Mouse (Mus musculus): ENCODE measurements around the gene Tcf15. TPM values are rescaled to one million over a fixed set of nuclear protein-coding genes. Genes with fewer than 3 reads are reported as not detected.

Tcf15 gene
- total RNA-seq (2021) = 1 to 10 TPM; 2.8 to 5.7 TPM
- polyA plus RNA-seq (2012; rRNA removed) = 19.0 and 32.0 TPM in 2 replicates
- long read RNA-seq, transcript Tcf15-201 (2 exons, 980 nt) = major isoform, 9 of 10 reads
- long read RNA-seq, partial matches to known transcripts = 1 of 10 reads
- long read RNA-seq, other reads (novel, unspliced or antisense) = 0 of 10 reads

GRCm38 (mm10) chr2:152143279-152144157 is at the start of gene Tcf15:
Gene Tcf15, plus strand, starts transcription at chr2:152143561.
- DNase-seq = peak; percentile 84

- no peak for DNase-seq
Observed at GRCm38 (mm10) chr2:152094856-152095545, 48.4 kb upstream of the Tcf15 start.

- DNase-seq = no peak
Observed at GRCm38 (mm10) chr2:152096922-152097321, 46.4 kb upstream of the Tcf15 start.

- no peak for DNase-seq
Observed at GRCm38 (mm10) chr2:152097916-152098315, 45.4 kb upstream of the Tcf15 start.

GRCm38 (mm10) chr2:152099538-152099937 is 43.8 kb upstream of the Tcf15 start:
- no peak for DNase-seq

- DNase-seq = no peak
Observed at GRCm38 (mm10) chr2:152101761-152102160, 41.6 kb upstream of the Tcf15 start.

GRCm38 (mm10) chr2:152102369-152102768 is 41.0 kb upstream of the Tcf15 start:
- no peak for DNase-seq

- DNase-seq = no peak
Observed at GRCm38 (mm10) chr2:152104711-152105317, 38.5 kb upstream of the Tcf15 start.

GRCm38 (mm10) chr2:152105318-152106224 is 37.8 kb upstream of the Tcf15 start, which contains the start of gene Srxn1:
Gene Srxn1, plus strand, starts transcription at chr2:152105516.
- peak; percentile 98 for DNase-seq

- DNase-seq = peak; percentile 71
Observed at GRCm38 (mm10) chr2:152106225-152106595, 37.2 kb upstream of the Tcf15 start.

- no peak for DNase-seq
Observed at GRCm38 (mm10) chr2:152106597-152106996, 36.8 kb upstream of the Tcf15 start.

GRCm38 (mm10) chr2:152108702-152109101 is 34.7 kb upstream of the Tcf15 start:
- no peak for DNase-seq

- peak; percentile 38 for DNase-seq
Observed at GRCm38 (mm10) chr2:152109386-152109785, 34.0 kb upstream of the Tcf15 start.

GRCm38 (mm10) chr2:152111311-152111710 is 32.0 kb upstream of the Tcf15 start:
- DNase-seq = no peak

- DNase-seq = peak; percentile 89
Observed at GRCm38 (mm10) chr2:152111920-152112319, 31.4 kb upstream of the Tcf15 start.

GRCm38 (mm10) chr2:152112490-152112889 is 30.9 kb upstream of the Tcf15 start:
- DNase-seq = no peak

GRCm38 (mm10) chr2:152112970-152113369 is 30.4 kb upstream of the Tcf15 start:
- no peak for DNase-seq

- DNase-seq = no peak
Observed at GRCm38 (mm10) chr2:152114057-152114975, 29.0 kb upstream of the Tcf15 start.

- DNase-seq = no peak
Observed at GRCm38 (mm10) chr2:152117694-152118093, 25.7 kb upstream of the Tcf15 start.

GRCm38 (mm10) chr2:152119228-152119865 is 24.0 kb upstream of the Tcf15 start:
- DNase-seq = no peak

All from adrenal gland, adult 2 months (tissue).